Mouse (Mus musculus): ENCODE results near the gene Lrch1.

- TF ChIP-seq CTCF (conservative IDR thresholded peaks at IDR 0.05; ENCODE audit: low read length) (no peak), NANOG (IDR thresholded peaks at IDR 0.05; ENCODE audit: borderline replicate concordance, low read length) (no peak), POU5F1 (IDR thresholded peaks at IDR 0.05; ENCODE audit: borderline replicate concordance, low read length) (no peak)
Observed at GRCm38 (mm10) chr14:74974136-74974651, 26.5 kb upstream of the Lrch1 start.

Data from E14TG2a.4 (cell line).